Mouse (Mus musculus) right cerebral cortex, postnatal 14 days (tissue): ENCODE results near the gene Oxct1.

ENCODE experiments used
- DNase-seq: peaks from one replicate; pipeline ENCODE4 v3.0.0; 2022

Oxct1 gene

GRCm38 (mm10) chr15:4033168-4034004 lies 7.2 kb downstream of the Oxct1 start:
- no peak for DNase-seq

GRCm38 (mm10) chr15:4042423-4042822 lies 16.2 kb downstream of the Oxct1 start:
- no peak for DNase-seq

GRCm38 (mm10) chr15:4043032-4043471 lies 16.9 kb downstream of the Oxct1 start:
- no peak for DNase-seq

GRCm38 (mm10) chr15:4056627-4057026 lies 30.4 kb downstream of the Oxct1 start:
- peak; percentile 33 for DNase-seq

DNA sequence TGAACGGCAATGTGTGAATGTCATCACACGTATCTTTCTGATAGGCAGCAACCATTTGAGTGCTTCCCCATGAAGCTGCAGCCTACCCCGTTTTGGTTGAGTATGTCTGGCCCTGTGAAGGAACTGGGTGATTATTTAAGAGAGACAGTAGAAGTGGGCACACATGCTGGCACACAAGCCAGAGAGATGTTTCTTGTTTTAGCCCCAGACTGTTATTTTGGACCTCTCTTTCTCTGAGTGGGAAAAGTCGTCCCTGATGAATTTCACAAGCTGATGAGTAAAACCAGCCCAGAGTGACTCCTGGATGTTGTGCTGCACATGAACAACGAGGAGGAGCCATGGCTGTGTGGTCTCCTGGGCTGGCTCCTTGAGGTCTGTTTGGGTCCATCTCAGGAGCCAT lies 37.4 kb downstream of the Oxct1 start:
- DNase-seq, result no peak

DNA sequence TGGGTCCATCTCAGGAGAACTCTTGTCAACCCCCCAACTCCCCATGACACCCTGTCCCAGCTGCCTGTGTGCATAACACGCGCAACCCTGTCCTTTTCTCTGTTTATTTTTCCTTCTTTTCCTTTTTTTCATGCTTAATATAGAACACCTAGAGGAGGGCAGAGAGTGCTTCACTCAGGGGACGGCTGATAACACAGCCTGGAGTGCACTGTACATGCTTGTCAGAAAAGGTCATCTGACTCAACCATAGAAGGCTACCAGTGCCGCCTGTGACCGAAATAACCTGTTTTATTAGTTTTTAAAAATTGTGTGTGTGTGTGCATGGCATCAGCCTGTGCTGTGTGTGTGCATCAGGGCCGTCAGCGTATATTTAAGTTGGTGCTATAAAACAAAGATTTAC lies 37.8 kb downstream of the Oxct1 start:
- no peak for DNase-seq

- no peak for DNase-seq
Observed at GRCm38 (mm10) chr15:4064694-4065093, 38.5 kb downstream of the Oxct1 start.

- DNase-seq, result no peak
Observed at GRCm38 (mm10) chr15:4067273-4067990, 41.2 kb downstream of the Oxct1 start.

DNA sequence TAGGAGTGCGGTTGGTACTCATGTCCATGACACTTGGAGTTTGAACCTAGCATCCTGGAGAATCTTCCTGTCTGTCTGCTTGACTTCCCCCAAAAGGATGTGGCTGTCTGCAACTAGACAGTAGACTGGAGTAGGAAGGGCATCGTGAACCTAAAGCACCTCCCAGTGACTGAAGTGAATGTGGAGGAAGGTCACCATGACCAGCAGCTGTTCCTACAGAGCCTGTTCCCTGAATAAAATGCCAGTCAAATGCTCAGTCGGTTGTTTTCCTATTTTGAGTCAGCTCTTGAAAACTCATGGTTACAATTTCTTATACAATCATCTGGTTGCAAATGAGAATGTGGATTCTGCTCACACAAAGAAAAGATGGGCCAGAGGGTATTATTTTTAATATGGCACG lies 51.8 kb downstream of the Oxct1 start:
- no peak for DNase-seq

DNA sequence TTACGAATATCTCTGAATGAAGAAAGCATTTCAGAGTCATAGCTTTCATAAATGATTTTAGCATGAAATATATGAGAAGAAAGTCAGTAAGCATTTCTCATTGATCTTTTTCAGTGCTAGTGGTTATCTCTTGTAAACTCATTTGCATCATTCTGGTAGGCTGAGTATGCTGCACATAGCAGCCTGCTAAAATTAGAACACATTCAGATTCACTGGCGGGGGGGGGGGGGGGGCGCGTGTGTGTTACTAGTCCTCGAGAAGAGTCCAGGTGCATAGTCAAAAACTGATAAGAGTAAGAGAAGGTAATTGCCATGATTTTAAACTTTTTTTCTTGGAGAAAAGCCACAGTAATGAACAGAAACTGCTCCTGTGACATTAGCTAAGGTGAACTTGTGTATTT lies 52.6 kb downstream of the Oxct1 start:
- no peak for DNase-seq

GRCm38 (mm10) chr15:4079425-4080189 lies 53.4 kb downstream of the Oxct1 start:
- no peak for DNase-seq

DNA sequence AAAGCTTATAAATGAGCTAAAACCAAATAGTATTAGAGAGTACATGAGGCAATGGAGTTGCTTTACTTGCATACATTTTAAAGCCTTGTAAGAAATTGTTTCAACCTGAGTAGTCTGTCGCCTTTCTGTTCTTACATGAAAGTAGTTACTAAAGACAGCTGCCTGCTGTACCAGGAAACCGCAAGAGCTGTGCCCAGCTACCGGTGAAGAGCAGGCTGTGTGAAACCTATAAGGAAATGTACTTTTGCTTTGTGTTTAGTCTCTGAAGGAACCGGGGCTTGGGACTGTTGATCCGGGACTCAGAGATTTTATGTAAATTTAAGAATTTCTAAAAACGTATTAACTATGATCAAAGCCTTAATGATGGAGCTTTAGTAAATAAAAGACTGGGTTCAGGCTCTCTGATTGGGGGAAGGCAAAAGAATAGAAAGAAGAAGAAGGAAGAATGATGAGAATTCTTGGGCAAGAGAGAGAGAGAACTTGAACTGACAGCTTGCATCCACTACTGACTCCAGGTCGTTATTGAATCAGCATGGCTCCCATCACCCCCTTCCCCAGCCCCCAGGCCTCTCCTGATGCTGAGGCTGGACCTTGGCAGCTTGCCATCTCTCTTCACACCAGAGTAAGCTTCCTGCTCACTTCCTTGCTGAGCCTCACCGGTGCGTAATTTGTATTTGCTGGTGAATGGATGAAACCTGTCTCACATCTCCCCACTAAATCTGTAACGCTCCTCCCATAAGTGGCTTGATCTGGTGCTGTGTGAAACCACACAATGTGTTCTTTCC lies 59.6 kb downstream of the Oxct1 start:
- DNase-seq, result no peak

DNA sequence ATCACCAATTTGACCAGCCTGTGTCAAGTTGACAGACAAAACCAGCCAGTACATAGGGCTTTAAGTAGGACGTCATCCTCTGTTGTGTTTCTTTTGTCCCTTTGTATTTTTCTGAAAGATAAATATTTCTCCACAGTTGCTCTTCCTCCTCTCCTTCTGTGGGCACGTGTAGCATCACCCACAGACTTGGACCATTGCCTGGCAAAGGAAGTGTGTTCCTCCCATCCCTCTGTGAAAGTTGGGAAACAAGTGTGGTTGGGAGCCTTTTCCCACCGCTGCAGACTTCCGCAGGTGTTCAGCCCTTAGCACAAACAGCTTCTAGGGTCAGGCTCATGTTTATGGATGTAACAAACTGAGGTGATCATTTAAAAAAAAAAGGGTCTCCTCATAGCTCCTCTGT lies 61.3 kb downstream of the Oxct1 start:
- DNase-seq, result peak; percentile 28

GRCm38 (mm10) chr15:4087914-4088313 lies 61.7 kb downstream of the Oxct1 start:
- no peak for DNase-seq

GRCm38 (mm10) chr15:4090601-4091000 lies 64.4 kb downstream of the Oxct1 start:
- no peak for DNase-seq

DNA sequence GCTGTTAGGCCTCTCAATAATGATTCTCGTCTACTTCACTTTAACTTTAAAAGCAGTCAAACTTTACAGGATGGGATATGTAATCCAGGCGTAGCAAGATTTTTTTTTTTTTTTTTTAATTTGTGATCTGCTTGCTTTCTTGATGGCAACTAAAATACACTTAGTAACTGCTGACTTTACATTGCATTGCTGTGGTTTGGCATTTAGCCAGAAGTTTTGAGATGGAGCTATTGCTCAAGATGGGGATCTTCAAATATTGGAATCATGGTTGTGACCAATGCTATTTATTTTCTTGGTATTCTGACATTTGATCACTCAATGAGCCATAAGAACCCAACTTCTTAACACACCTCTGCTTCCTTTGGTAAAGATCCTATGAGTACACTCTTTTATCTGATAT lies 66.4 kb downstream of the Oxct1 start:
- no peak for DNase-seq

DNA sequence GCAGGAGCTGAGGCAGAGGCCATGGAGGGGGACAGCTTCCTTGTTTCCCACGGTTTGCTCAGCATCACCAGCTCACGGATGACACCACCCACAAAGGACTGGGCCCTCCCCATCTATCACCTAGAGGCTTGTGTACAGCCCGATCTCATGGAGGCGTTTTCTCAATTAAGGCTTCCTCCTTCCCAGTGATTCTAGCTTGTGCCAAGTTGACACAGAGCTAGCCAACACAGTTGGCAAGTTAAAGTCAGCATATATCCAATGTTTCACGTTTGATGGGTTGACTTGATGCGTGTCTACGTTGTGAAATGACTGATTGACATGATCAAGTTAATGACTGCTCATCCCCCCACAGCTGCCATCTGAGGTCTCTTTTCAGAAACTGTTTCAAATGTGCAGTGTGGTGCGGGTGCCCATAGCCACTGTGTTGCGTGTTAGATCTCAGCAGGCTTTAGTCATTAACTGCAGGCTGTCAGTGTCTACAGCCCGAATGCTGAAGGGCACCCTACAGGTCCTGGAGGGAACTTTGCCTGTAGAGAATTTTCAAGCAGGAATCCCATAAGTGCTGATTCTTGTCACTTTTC lies 74.2 kb downstream of the Oxct1 start:
- DNase-seq, result no peak

GRCm38 (mm10) chr15:4101025-4101424 lies 74.8 kb downstream of the Oxct1 start:
- no peak for DNase-seq

DNA sequence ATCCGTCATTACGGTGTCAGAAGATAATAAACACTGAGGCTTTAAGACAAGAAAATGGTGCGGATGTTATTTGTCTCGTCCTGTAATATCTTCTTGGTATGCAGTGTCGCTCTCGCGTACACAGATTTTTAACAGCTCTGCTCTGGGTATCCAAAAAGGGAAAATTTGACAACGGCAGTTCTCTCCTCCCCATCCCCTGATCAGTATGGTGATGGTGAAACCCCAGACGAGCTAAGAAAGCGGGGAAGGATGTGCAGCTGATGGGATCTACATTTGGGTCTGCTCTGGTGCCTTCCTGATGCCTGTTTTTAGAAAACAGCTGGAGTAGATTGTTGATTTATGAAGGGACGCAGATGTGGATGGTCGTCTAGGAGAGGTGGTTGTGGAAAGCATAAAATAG lies 78.1 kb downstream of the Oxct1 start:
- no peak for DNase-seq

GRCm38 (mm10) chr15:4105498-4105897 lies 79.3 kb downstream of the Oxct1 start:
- DNase-seq, result no peak

DNA sequence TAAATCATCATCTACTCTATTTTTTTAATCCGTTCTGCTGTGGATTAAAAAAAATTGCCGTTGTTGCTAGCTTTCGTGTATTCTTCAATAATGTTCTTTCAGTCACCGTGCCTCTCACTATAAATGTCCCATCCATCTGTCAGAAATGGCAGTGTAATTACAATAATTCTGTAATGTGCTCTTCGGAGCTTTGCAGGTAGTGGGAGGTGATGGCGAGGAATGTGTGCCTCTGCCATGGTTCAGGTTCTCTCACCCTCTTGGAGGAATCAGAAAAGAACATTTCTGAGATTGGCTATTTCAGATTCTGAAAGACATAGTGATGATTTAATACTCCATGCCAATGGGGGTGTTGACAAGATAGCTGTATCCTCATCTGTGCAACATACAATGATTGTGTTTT lies 93.8 kb downstream of the Oxct1 start:
- no peak for DNase-seq

DNA sequence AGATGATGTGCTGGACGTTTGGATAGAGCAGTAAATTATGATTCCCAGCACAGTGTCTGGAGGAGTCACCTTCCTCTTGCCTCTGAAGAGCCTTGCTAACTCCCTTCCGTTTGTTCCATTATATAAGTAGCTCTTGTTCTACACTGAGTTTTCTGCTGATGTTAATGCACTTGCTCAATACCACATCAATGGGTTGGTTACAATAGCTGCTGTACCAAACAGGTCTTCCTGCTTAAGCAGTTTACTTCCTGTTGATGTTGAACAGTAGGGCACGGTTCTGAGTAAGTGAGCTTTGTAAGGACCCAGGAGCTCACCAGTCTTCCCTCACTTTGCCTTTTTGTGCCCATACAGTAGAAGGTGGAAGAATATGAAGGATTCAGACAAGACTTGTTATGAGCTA lies 98.5 kb downstream of the Oxct1 start:
- DNase-seq, result no peak
